Mouse (Mus musculus): ENCODE results near the gene Bcar1. TPM values are rescaled to one million over a fixed set of nuclear protein-coding genes. Genes with fewer than 3 reads are reported as not detected.

The Bcar1 gene
- polyA plus RNA-seq, 1 experiment from 2014 or later, result 50.4 TPM

DNA sequence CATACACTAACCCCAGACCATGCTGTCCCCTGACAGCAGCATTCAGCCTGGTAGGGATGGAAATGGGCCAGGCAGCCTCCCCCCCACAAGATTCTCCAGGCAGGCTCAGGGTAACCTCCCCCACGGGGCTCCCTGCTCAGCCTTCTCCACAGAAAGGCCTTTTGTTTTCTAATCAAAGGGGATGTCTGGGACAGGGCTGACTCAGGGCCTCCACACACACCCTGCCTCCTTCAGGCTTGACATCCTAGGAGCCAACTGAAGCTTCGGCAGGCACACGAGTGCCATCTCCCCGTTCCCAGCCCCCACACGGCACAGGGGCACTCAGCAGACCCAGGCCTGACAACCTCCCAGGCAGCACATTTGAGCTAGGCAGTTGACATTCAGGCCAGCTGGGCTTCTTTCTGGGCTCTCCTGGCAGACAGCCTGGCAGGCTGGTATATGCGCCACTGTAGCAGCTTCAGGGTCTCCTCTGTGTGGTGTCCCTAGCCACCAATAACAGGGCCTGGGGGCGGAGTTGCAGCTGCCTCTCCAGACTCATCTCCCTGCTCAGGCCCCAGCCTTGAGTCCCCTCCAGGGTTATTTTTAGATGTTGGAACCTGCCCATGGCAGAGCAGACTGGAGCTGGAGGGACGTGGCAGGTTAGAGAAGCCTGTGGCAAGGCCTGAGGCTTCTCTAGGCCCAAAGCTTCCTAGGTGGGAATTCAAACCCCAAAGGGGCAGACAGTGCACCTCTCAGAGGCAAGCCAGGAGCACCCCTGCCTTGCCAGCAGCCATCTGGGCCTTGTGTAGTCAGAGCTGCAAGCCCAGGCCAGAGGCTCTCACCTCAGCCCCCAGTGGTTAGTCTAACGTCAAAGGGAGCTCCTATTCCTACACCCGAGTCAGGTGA lies 26.8 kb downstream of the Bcar1 start:
- peaks cover 94% of the 10 kb centered on the region for H3K36me3 ChIP-seq

DNA sequence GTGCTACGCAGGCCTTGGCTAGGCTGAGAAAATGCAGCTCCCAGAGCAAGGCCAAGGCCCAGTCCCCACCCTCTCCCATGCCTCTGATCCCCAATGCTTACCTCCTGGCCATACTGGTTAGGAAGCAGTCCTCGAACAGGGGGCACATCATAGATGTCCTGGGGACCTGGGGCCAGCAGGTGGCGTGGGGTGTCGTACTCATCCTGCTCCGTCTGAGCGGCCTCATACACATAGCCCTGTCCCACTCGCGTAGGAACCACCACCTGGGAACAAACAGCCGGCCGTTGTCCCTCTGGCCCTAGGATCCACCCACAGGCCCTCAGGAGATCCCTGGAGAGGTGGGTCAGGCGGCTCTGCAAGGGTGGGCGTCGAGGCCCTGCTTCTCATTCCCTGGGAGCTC lies 28.1 kb downstream of the Bcar1 start:
- peaks cover 97% of the 10 kb centered on the region for H3K36me3 ChIP-seq
- WGBS, result 86% methylated on average over 13 of the region's 13 CpGs
- no peaks in the 10 kb centered on the region for H3K9me3 ChIP-seq (replicated peaks)
- H3K4me3 ChIP-seq, result no peak overlapping the region
- H3K27ac ChIP-seq, result no peak overlapping the region
- H3K4me1 ChIP-seq, result peaks cover 21% of the 10 kb centered on the region
- DNase-seq (ENCODE audit: low spot score), result no peak
- H3K27me3 ChIP-seq (ENCODE audit: low read depth, poor library complexity, severe bottlenecking), result no peaks in the 10 kb centered on the region

More for the DNA sequence above, 26.8 kb downstream of the Bcar1 start:
- WGBS, result 87% methylated on average over 10 of the region's 10 CpGs
- peaks cover 25% of the 10 kb centered on the region for H3K4me1 ChIP-seq
- H3K9me3 ChIP-seq (replicated peaks), result no peaks in the 10 kb centered on the region
- 0 out of 2 replicates have a peak overlapping the region, but pooled peaks have one; percentile 4 for H3K27ac ChIP-seq
- no peak overlapping the region for H3K4me3 ChIP-seq
- DNase-seq (ENCODE audit: low spot score), result no peak
- no peaks in the 10 kb centered on the region for H3K27me3 ChIP-seq (ENCODE audit: low read depth, poor library complexity, severe bottlenecking)

DNA sequence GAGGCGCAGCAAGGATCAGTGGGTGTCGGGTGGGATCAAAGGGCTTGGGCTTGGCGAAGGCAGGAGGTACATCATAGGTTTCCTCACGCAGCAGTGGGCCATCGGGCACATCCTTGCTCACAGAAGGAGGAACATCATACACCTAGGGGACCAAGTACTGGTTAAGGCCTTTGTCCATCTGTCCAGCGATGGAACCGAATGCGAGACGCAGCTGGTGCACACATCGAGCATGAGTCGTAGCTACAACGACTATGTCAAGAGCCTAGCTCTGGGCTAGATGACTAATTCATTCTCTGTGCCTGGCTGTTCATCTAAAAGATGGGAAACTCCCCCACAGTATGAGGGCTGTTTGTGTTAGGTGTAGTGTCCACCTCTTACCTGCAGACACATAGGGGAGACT lies 29.3 kb downstream of the Bcar1 start:
- Histone ChIP-seq H3K4me3 (no peak overlapping the region), H3K27me3 (ENCODE audit: low read depth, poor library complexity, severe bottlenecking) (no peaks in the 10 kb centered on the region), H3K9me3 (replicated peaks) (no peaks in the 10 kb centered on the region), H3K36me3 (peaks cover 97% of the 10 kb centered on the region), H3K4me1 (peaks cover 21% of the 10 kb centered on the region), H3K27ac (no peak overlapping the region)
- DNase-seq (ENCODE audit: low spot score), result no peak
- 95% methylated on average over 12 of the region's 12 CpGs for WGBS

DNA sequence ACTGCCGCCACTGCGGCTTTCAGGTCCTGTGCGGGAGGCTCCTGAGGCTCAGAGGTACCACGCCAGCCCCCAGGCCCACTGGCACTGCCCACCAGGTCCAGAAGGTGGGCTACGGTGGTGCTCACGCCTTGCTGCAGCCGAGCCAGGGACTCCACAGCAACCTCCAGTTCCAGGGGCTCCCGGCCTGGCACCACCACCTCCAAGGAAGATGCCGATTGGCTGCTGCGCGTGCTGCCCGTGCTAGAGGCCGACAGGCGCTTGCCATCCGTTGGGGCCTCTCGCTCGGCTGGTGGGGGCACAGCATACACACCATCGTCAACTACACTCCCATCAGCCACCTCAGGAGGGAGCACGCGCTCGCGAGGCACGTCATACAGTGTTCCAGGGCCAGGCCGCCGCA lies 29.8 kb downstream of the Bcar1 start:
- H3K9me3 ChIP-seq (replicated peaks), result no peaks in the 10 kb centered on the region
- no peaks in the 10 kb centered on the region for H3K27me3 ChIP-seq (ENCODE audit: low read depth, poor library complexity, severe bottlenecking)
- no peak overlapping the region for H3K4me3 ChIP-seq
- peaks cover 25% of the 10 kb centered on the region for H3K4me1 ChIP-seq
- peaks cover 97% of the 10 kb centered on the region for H3K36me3 ChIP-seq
- no peak overlapping the region for H3K27ac ChIP-seq
- DNase-seq (ENCODE audit: low spot score), result no peak
- 93% methylated on average over 25 of the region's 25 CpGs for WGBS

DNA sequence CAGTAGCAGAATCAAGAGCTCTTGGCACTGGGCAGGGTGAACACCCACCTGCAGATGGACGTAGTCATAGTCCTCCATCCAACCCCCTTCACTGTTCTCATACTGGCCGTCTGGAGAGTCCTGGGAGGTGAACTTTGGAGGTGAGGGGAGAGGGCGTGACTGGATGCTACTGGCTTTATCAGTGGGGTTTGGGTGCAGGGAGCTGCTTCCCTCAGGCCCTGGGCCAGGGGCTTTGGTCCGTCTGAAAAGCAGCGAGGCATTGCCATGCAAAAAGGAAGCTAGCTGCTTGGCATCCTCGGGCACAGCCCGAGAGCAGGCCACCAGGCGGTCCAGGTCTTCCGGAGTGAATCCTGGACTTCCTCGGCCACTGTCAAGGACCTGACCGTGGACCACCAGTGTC lies 30.3 kb downstream of the Bcar1 start:
- H3K9me3 ChIP-seq (replicated peaks), result no peaks in the 10 kb centered on the region
- H3K27ac ChIP-seq, result no peak overlapping the region
- H3K4me3 ChIP-seq, result no peak overlapping the region
- 95% methylated on average over 11 of the region's 11 CpGs for WGBS
- peaks cover 97% of the 10 kb centered on the region for H3K36me3 ChIP-seq
- H3K4me1 ChIP-seq, result peaks cover 31% of the 10 kb centered on the region
- DNase-seq (ENCODE audit: low spot score), result no peak
- no peaks in the 10 kb centered on the region for H3K27me3 ChIP-seq (ENCODE audit: low read depth, poor library complexity, severe bottlenecking)

DNA sequence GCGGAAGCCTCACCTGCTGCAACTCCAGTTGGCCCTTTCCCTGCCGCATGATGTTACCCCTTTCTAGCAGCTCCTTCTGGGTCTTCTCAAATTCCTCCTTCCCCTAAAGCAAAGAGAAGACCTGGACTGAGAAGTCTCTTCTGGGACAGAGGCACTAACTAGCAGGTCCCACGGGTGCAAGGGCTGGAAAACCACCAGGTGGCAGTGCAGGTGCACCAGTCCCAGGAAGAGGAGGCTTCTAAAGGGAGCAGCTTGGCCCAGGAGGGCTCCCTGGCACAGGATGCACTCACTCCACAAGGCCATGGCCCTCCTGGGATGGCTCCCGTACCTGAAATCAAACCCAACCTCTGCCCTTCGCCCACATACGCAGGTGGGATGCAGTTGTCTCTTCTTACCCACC lies 31.0 kb downstream of the Bcar1 start:
- DNase-seq (ENCODE audit: low spot score), result peak; percentile 71
- 84% methylated on average over 6 of the region's 6 CpGs for WGBS
- Histone ChIP-seq H3K27me3 (ENCODE audit: low read depth, poor library complexity, severe bottlenecking) (no peaks in the 10 kb centered on the region), H3K9me3 (replicated peaks) (no peaks in the 10 kb centered on the region), H3K4me1 (peaks cover 33% of the 10 kb centered on the region), H3K4me3 (no peak overlapping the region), H3K36me3 (peaks cover 95% of the 10 kb centered on the region), H3K27ac (no peak overlapping the region)

DNA sequence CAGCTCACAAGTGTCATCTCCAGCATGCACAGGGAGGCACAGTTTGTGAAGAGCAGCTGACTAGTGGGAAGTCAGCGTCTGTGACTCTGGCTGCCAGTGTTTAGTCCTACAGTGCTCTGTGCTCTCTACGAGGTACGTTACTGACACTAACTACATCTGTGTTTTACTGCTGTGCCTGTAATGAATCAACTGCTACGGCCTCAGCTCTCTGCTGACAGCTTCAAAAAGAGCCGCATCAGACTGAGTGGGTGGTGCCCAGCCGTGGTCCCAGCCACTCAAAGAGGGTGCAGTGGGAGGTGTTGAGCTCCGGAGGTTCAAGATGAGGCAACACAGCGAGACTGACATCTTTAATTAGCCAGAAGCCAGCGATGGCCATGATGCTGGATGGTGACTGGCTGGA lies 31.5 kb downstream of the Bcar1 start:
- no peak for DNase-seq (ENCODE audit: low spot score)
- Histone ChIP-seq H3K4me3 (no peak overlapping the region), H3K9me3 (replicated peaks) (no peaks in the 10 kb centered on the region), H3K36me3 (peaks cover 94% of the 10 kb centered on the region), H3K27me3 (ENCODE audit: low read depth, poor library complexity, severe bottlenecking) (no peaks in the 10 kb centered on the region), H3K27ac (no peak overlapping the region), H3K4me1 (peaks cover 33% of the 10 kb centered on the region)
- WGBS, result 67% methylated on average over 9 of the region's 9 CpGs

DNA sequence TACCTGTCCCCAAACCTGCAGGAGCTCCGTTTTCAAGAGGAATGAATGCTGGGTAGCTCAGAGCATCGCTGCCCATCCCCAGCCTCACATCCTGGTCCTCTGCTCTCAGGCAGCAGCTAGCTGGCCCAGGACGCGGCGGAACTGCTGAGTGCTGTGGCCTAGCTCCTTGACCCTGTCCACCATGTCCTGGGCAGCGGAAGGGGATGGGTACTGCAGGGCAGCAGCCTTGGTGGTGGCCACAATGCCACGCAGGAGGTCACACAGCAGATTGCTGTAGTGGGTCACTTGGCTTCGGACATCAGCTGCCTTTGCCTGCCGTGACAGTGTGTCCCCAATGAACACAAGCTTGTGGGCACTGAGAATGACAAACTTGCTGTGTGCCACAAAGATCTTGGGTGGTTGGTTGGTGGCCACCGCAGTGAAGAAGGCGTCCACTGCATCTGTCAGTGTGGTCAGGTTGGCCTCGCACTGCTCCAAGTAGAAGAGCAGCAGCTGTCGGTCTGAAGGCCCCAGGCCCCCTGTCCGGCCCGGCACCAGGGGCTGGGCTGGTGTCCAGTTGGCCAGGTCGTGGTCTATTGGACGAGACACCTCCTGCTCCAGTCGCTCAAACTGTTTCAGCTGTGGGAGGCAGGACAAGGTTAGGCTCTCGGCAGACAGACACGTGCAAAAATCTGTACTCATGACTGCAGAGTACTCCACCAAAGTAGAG lies 32.7 kb downstream of the Bcar1 start:
- Histone ChIP-seq H3K36me3 (peaks cover 81% of the 10 kb centered on the region), H3K4me3 (no peak overlapping the region), H3K27ac (no peak overlapping the region), H3K27me3 (ENCODE audit: low read depth, poor library complexity, severe bottlenecking) (no peaks in the 10 kb centered on the region), H3K4me1 (peaks cover 32% of the 10 kb centered on the region), H3K9me3 (replicated peaks) (no peaks in the 10 kb centered on the region)
- DNase-seq (ENCODE audit: low spot score), result no peak
- 95% methylated on average over 20 of the region's 20 CpGs for WGBS

DNA sequence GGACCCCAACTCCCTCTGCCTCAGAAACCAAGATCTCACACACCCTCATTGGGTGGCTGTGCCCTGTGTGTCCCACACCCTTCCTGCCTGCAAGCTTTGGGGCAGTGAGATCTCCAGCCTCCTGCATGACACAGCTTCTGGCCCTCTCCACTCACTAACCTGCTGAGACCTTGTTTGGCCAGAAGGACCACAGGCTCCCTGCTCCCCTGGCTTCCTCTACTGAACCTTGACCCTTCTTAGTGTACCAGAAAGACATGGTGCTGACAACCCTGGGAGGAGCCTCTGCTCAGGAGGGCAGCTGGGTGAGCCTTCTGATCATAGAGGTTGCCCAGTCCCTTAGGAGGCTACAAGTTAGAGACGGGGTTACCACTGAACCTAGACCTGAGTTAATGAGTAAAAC lies 34.4 kb downstream of the Bcar1 start:
- Histone ChIP-seq H3K4me1 (peaks cover 34% of the 10 kb centered on the region), H3K9me3 (replicated peaks) (no peaks in the 10 kb centered on the region), H3K4me3 (no peak overlapping the region), H3K36me3 (peaks cover 64% of the 10 kb centered on the region), H3K27ac (peak overlapping the region; percentile 66), H3K27me3 (ENCODE audit: low read depth, poor library complexity, severe bottlenecking) (no peaks in the 10 kb centered on the region)
- no peak for DNase-seq (ENCODE audit: low spot score)
- WGBS, result 94% methylated on average over 1 of the region's 1 CpGs

DNA sequence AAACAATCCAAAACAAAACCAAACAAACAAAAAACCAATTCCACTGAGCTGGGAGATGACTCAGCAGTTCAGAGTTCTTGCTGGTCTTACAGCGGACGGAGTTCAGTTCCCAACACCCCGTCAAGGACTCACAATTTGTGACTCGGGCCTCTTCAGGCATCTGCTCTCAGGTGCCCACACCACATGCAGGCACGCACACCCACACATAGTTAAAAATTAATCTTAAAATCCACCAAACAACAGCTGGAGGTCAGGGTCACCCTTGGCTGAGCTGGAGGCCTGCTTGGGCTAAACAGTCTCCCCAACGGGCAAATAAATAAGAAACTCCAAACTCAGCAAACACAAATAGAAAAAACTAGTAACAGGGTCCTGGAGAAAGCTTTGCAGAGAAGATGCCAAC lies 35.3 kb downstream of the Bcar1 start:
- H3K36me3 ChIP-seq, result peaks cover 55% of the 10 kb centered on the region

DNA sequence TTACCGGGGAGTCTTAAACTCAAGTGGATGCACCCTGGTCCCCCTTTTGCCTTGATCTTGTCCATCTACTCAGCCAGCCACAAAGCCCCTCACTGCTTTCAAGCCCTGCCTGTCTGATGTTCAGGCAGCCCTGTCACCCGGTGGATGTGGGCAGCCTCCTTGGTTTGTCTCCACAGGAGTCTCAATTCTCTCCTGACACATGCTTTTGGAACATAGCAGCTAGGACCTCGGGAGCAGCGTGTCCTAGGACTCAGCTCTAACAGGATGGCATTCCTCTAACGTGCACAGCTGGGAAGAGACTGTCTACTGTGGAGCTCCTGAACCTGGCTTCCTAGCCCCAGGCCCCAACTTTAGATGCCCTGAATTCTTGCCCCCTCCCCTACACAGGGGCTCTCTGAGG lies 37.9 kb downstream of the Bcar1 start:
- H3K27ac ChIP-seq, result 0 out of 2 replicates have a peak overlapping the region, but pooled peaks have one; percentile 1
- H3K9me3 ChIP-seq (replicated peaks), result no peaks in the 10 kb centered on the region
- DNase-seq (ENCODE audit: low spot score), result no peak
- H3K27me3 ChIP-seq (ENCODE audit: low read depth, poor library complexity, severe bottlenecking), result no peaks in the 10 kb centered on the region
- peaks cover 29% of the 10 kb centered on the region for H3K36me3 ChIP-seq
- 75% methylated on average over 5 of the region's 5 CpGs for WGBS
- no peak overlapping the region for H3K4me3 ChIP-seq
- peaks cover 28% of the 10 kb centered on the region for H3K4me1 ChIP-seq

More for the DNA sequence above, 35.3 kb downstream of the Bcar1 start:
- WGBS, result 88% methylated on average over 6 of the region's 6 CpGs
- H3K4me1 ChIP-seq, result peaks cover 34% of the 10 kb centered on the region
- H3K27ac ChIP-seq, result peak overlapping the region; percentile 36; the same call in 1 of the 2 replicates
- DNase-seq (ENCODE audit: low spot score), result no peak
- H3K27me3 ChIP-seq (ENCODE audit: low read depth, poor library complexity, severe bottlenecking), result no peaks in the 10 kb centered on the region
- no peaks in the 10 kb centered on the region for H3K9me3 ChIP-seq (replicated peaks)
- H3K4me3 ChIP-seq, result no peak overlapping the region

DNA sequence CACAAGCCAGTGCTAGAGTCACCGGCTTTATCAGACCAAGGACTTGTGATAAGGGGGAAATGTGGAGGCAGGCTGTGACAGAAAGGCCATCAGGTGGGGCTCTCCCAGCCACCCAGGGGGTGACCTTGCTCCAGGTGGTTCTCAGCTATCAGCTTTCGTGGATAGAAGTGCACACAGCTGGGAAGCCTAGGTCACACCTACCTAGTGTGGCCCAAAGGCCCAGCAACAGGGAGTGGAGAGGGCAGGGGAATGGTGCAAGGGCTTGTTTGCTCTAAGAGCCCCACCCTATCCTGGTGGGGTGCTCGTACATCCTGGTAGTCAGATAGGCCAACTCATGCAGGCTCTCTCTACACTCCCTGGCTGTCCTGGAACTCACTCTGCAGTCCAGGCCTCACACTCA lies 38.4 kb downstream of the Bcar1 start:
- Histone ChIP-seq H3K36me3 (peaks cover 24% of the 10 kb centered on the region), H3K9me3 (replicated peaks) (no peaks in the 10 kb centered on the region), H3K27me3 (ENCODE audit: low read depth, poor library complexity, severe bottlenecking) (no peaks in the 10 kb centered on the region), H3K27ac (0 out of 2 replicates have a peak overlapping the region, but pooled peaks have one; percentile 1), H3K4me1 (peaks cover 28% of the 10 kb centered on the region), H3K4me3 (no peak overlapping the region)
- no peak for DNase-seq (ENCODE audit: low spot score)
- WGBS, result 67% methylated on average over 3 of the region's 3 CpGs

DNA sequence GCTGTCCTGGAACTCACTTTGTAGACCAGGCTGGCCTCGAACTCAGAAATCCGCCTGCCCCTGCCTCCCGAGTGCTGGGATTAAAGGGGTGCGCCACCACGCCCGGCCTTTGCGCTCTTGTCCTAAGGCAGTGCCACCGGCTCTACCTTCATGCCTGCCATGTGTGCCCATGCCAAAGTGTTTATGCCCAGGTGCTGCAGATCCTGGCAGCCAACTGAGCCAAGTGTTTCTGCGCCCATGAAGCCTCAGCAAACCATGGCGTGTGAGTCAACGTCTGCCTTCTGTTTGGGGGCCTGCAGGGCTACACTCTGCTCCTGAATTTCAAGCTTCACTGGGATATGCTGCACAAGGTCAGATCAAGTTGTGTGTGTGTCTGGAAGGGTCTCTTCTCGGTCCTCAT lies 39.0 kb downstream of the Bcar1 start:
- Histone ChIP-seq H3K27me3 (ENCODE audit: low read depth, poor library complexity, severe bottlenecking) (no peaks in the 10 kb centered on the region), H3K4me3 (no peak overlapping the region), H3K36me3 (peaks cover 18% of the 10 kb centered on the region), H3K4me1 (peaks cover 25% of the 10 kb centered on the region), H3K27ac (no peak overlapping the region), H3K9me3 (replicated peaks) (no peaks in the 10 kb centered on the region)
- 94% methylated on average over 12 of the region's 12 CpGs for WGBS
- no peak for DNase-seq (ENCODE audit: low spot score)

Data from limb, embryonic 10.5 days (tissue).